8 mouse cellular contexts compared by ENCODE assay signal in genomic region chr8:46470091-46470791, GRCm38 (mm10). TPM values are rescaled to one million over a fixed set of nuclear protein-coding genes. Genes with fewer than 3 reads are reported as not detected.
A peak's percentile ranks its signal among the peaks of the same experiment; 100 is the strongest.
DNase-seq lines count a peak whose midpoint lies in the region; ATAC-seq and TF ChIP-seq lines count a peak whose summit lies in the region.

No protein-coding gene starts in this region.

- no peak for TF ChIP-seq POLR2A in cerebellum, adult 2 months (IDR thresholded peaks at IDR 0.05; ENCODE audit: borderline replicate concordance, insufficient read depth, low read length)
- TF ChIP-seq POLR2A in thymus, adult 2 months (IDR thresholded peaks at IDR 0.05; ENCODE audit: control insufficient read depth, extremely low read depth, insufficient read depth, low read length, poor library complexity): no peak

- no peaks in the 10 kb centered on the region for H3K27me3 ChIP-seq in cerebellum, adult 2 months (ENCODE audit: control insufficient read depth, insufficient read depth, low read length)
- no peaks in the 10 kb centered on the region for H3K27me3 ChIP-seq in thymus, adult 2 months (ENCODE audit: control insufficient read depth, insufficient read depth, low read length)
- peaks cover 14% of the 10 kb centered on the region for H3K27me3 ChIP-seq in hindbrain, embryonic 12.5 days

- no peaks in the 10 kb centered on the region for H3K9me3 ChIP-seq in hindbrain, embryonic 12.5 days (replicated peaks)

- peak overlapping the region; percentile 96 for H3K4me2 ChIP-seq in hindbrain, embryonic 12.5 days (replicated peaks)

- 15% methylated on average over 15 of the region's 15 CpGs for WGBS in cerebellum, adult 2 months
- 44% methylated on average over 15 of the region's 15 CpGs for WGBS in thymus, adult 2 months
- 43% methylated on average over 15 of the region's 15 CpGs for WGBS in hindbrain, embryonic 12.5 days

- no peak for TF ChIP-seq CTCF in cerebellum, adult 2 months (IDR thresholded peaks at IDR 0.05; ENCODE audit: borderline replicate concordance, insufficient read depth, low read depth, low read length)
- no peak for TF ChIP-seq CTCF in thymus, adult 2 months (IDR thresholded peaks at IDR 0.05; ENCODE audit: borderline replicate concordance, control insufficient read depth, extremely low read depth, insufficient read depth, low read length, poor library complexity)

- H3K4me3 ChIP-seq in cerebellum, adult 2 months (replicated peaks; ENCODE audit: insufficient read depth, low read depth, low read length): peak overlapping the region; percentile 59
- H3K4me3 ChIP-seq in thymus, adult 2 months (ENCODE audit: control insufficient read depth, insufficient read depth, low read length): peak overlapping the region; percentile 74
- peak overlapping the region; percentile 79 for H3K4me3 ChIP-seq in hindbrain, embryonic 12.5 days

- H3K27ac ChIP-seq in cerebellum, adult 2 months (ENCODE audit: insufficient read depth, low read length): no peak overlapping the region
- H3K27ac ChIP-seq in thymus, adult 2 months (ENCODE audit: control insufficient read depth, insufficient read depth, low read length): no peak overlapping the region
- 0 out of 2 replicates have a peak overlapping the region, but pooled peaks have one; percentile 4 for H3K27ac ChIP-seq in hindbrain, embryonic 12.5 days

- DNase-seq in cerebellum, adult 2 months: no peak
- no peak for DNase-seq in cerebellum, postnatal 25 days
- DNase-seq in thymus, adult 2 months: peak; percentile 8
- DNase-seq in thymus, postnatal 25 days: no peak
- peak; percentile 25 for DNase-seq in lung, postnatal 14 days
- peak; percentile 36 for DNase-seq in testis, postnatal 14 days (ENCODE audit: low spot score)
- no peak for DNase-seq in yolk sac, embryonic 10.5 days (ENCODE audit: low spot score)

- H3K4me1 ChIP-seq in cerebellum, adult 2 months (ENCODE audit: control insufficient read depth, insufficient read depth, low read length): peaks cover 4% of the 10 kb centered on the region; the same call in 1 of the 2 replicates
- H3K4me1 ChIP-seq in thymus, adult 2 months (replicated peaks; ENCODE audit: control insufficient read depth, insufficient read depth, low read length): peaks cover 5% of the 10 kb centered on the region
- H3K4me1 ChIP-seq in hindbrain, embryonic 12.5 days: peaks cover 5% of the 10 kb centered on the region

- H3K36me3 ChIP-seq in thymus, adult 2 months (ENCODE audit: control insufficient read depth, insufficient read depth, low read length): no peaks in the 10 kb centered on the region
- no peaks in the 10 kb centered on the region for H3K36me3 ChIP-seq in hindbrain, embryonic 12.5 days

- ATAC-seq in hindbrain, embryonic 12.5 days (ENCODE audit: low FRiP score): no peak; the same call in none of the 2 replicates

- no peak overlapping the region for H3K9ac ChIP-seq in hindbrain, embryonic 12.5 days

RNA-seq across cellular contexts. Expression of gene Acsl1, which starts 0.6 kb away (rescaled TPM):
- polyA plus RNA-seq in cerebellum, adult 2 months (2012; rRNA removed): 47.7 and 51.1 TPM in 2 replicates
- 31.2 TPM in 2 replicates for polyA plus RNA-seq in thymus, adult 2 months (2012; rRNA removed)
- polyA plus RNA-seq in hindbrain, embryonic 12.5 days (2016; fragmentation: Nextera tagmentation; extraction: Ambion mirVana): 12.4 and 14.1 TPM in 2 replicates

Comparison
In these comparisons a context has a peak if more than half of its experiments do, and no peak if none do; other contexts are left out.
1. DNase-seq: peak in thymus, adult 2 months (single experiment), lung, postnatal 14 days (single experiment) and testis, postnatal 14 days (single experiment); none in cerebellum, adult 2 months (0 of 2), cerebellum, postnatal 25 days (0 of 2), thymus, postnatal 25 days (single experiment) and yolk sac, embryonic 10.5 days (single experiment).
2. Peak in every context shown above with its lines, with median percentiles within 50 percentile points of each other: H3K4me3 ChIP-seq.